Mouse (Mus musculus): ENCODE data around the gene Wnt7b. TPM values are rescaled to one million over a fixed set of nuclear protein-coding genes. Genes with fewer than 3 reads are reported as not detected.

Gene Wnt7b
- polyA plus RNA-seq (2012; rRNA removed) = 31.3 and 32.7 TPM in 2 replicates

DNA sequence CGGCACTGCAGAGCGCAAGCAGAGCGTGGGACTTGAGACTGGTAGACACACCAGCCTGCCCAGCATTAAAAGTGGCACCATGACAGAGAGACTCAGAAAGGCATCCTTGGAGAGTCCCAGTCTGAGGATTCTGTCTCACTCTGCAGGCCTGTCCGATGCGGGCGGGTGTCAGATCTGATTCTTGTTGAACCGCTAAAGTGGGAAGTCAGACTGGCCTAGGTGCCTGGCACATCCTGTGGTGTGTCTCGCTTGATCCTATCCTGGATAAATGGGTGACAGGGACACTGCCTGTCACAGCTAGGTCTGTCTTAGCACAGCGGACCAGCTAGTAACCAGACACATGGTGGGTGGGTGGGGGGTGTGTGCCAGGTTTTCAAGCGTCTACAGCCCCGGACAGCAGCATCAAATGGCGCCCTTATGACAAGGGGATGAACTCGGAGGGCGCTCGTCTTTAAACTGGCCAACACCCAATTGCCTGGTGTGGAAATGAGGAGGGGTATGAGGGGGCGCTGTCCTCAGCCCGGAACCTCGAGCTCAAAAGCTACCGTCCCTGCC is at the start of gene Wnt7b:
TSS of gene Wnt7b (minus strand) at position 118 of the 555 bp plus-strand sequence.

DNA sequence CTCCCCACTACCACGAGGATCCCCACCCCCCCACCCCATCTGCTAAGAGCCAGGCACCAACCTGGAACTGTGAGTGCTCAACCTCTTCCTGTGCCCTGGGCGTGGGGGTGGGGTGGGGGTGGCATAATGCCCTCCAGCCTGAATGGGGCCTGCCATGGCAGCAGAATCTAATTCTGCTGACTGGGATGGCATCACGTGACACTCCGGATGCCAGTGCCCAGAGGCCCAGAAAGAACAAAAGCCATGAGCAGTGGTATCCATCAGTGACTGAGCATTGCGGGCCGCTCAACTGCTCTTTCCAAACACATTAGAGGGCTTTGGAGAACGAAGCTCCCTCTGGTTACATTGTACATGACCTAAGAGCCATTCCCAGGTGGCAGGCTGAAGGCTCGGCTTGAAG is 79.1 kb downstream of the Wnt7b start, which contains the start of gene 7530416G11Rik:
TSS of gene 7530416G11Rik (minus strand) at position 101 of the 400 bp plus-strand sequence.

Other genes with a start within 250 kb of the Wnt7b start
- 223 and 226 TPM in 2 replicates for gene Atxn10, start 246.2 kb downstream of the Wnt7b start, polyA plus RNA-seq (2012; rRNA removed)
- not detected in 2 replicates for gene 7530416G11Rik, start 79.2 kb downstream of the Wnt7b start, polyA plus RNA-seq (2012; rRNA removed)
- gene Ppara, start 152.5 kb upstream of the Wnt7b start, polyA plus RNA-seq (2012; rRNA removed) = 0.20 and 0.58 TPM in 2 replicates
- 15.3 and 15.5 TPM in 2 replicates for gene Cdpf1, start 229.2 kb upstream of the Wnt7b start, polyA plus RNA-seq (2012; rRNA removed)
- gene Pkdrej, start 239.3 kb upstream of the Wnt7b start, polyA plus RNA-seq (2012; rRNA removed) = 0.07 and 0.11 TPM in 2 replicates
- gene Ttc38, start 249.8 kb upstream of the Wnt7b start, polyA plus RNA-seq (2012; rRNA removed) = 2.2 and 3.5 TPM in 2 replicates

All from central nervous system, embryonic 11.5 days (tissue).